Mouse (Mus musculus) small intestine, adult 2 months (tissue): Measurements from ENCODE around the gene Tmem182.

Experiments used
- CTCF ChIP-seq: fragments of 200-500 bp; IDR thresholded peaks from 2 replicates; pipeline ENCODE4 v1.5.1; 2012; ENCODE audit warnings: low read depth, mild to moderate bottlenecking, control low read depth, inconsistent platforms, low read length, moderate library complexity, mixed read lengths; ENCODE audit not compliant: insufficient replicate concordance, insufficient read length; ENCODE audit errors: extremely low read depth
- POLR2A ChIP-seq: fragments of 200-500 bp; IDR thresholded peaks from 2 replicates; pipeline ENCODE4 v1.6.1; 2012; ENCODE audit warnings: low read depth, mild to moderate bottlenecking, control low read depth, inconsistent platforms, low read length, moderate library complexity

DNA sequence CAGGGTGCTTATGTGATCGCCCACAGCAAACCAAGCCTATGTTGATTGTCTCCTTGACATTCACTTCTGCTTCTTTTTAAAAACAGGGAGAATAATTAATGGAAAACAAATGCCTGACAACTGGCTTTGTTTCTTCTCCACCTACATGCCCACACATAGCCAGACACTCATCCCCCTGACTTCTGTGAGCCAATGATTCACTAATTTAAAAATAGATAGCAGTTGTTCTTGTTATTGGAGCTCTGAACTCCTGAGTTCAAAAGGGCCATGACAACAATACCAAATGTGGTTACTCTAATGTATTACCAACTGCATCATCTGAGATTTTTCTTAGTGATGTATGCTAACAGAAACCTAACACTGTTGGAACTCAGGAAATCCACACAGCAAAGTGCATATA lies 49.9 kb downstream of the Tmem182 start:
- TF ChIP-seq CTCF: no peak
- no peak for TF ChIP-seq POLR2A
